Mouse (Mus musculus) olfactory bulb, adult 2 months (tissue): ENCODE data around the gene Apol7b.
"Not testable (repeated sequence)": the region's sequence is repeated elsewhere in the genome, so short reads cannot be mapped to it uniquely, and the experiment has no call there.

Experiments
- CTCF ChIP-seq: fragments of 200-500 bp; IDR thresholded peaks from 2 replicates; pipeline ENCODE4 v1.5.1; 2012; ENCODE audit warnings: low read depth, mild to moderate bottlenecking, low read length, moderate library complexity; ENCODE audit not compliant: insufficient read depth
- POLR2A ChIP-seq: fragments of 200-500 bp; IDR thresholded peaks from 2 replicates; pipeline ENCODE4 v1.6.1; 2012; ENCODE audit warnings: mild to moderate bottlenecking, low read depth, low read length, moderate library complexity; ENCODE audit not compliant: insufficient read depth

DNA sequence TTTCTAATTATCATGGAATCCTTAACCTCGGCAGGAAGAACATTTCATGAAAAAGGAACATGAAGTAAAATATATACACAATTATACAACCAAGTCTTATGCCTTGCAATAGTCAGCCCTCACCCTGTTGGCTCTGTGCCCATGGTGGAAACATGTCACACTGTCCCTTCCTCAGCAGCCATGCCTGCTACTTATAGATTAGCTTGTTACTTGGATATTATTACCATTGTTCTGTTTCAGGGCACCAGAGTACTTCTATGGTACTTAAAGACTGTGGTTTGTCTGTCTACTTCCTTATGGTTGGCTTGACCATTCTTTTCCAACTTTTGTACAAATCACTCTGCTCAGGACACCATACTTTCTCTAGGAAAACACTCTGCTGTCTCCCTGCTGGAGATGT lies 45.9 kb upstream of the Apol7b start:
- TF ChIP-seq CTCF, POLR2A: not testable (repeated sequence)
